Mouse (Mus musculus) hindbrain, embryonic 10.5 days (tissue): ENCODE measurements at regions not wholly inside any gene's neighbourhood (a gene's known extent, or its start where the extent isn't known, plus 50 kb on each side); places are given as distances from the start of the nearest gene placed in this dataset.

Experiments used
- DNase-seq: peaks from one replicate; pipeline ENCODE4 v3.0.0-alpha.2; 2017; ENCODE audit warnings: low spot score
- H3K27ac ChIP-seq: fragments of 300-500 bp; sonication (generic); 2 replicates; pipeline ENCODE4 v1.5.1; 2016; ENCODE audit warnings: mild to moderate bottlenecking, moderate library complexity
- H3K27me3 ChIP-seq: fragments of 300-500 bp; sonication (generic); 2 replicates; pipeline ENCODE4 v1.6.1; 2016; ENCODE audit warnings: mild to moderate bottlenecking; ENCODE audit not compliant: poor library complexity, insufficient read depth, severe bottlenecking
- H3K36me3 ChIP-seq: fragments of 300-500 bp; sonication (generic); 2 replicates; pipeline ENCODE4 v1.6.1; 2016; ENCODE audit warnings: mild to moderate bottlenecking, moderate library complexity
- H3K4me1 ChIP-seq: fragments of 300-500 bp; sonication (generic); replicated peaks from 2 replicates; pipeline ENCODE4 v1.6.1; 2016; ENCODE audit warnings: mild to moderate bottlenecking
- H3K4me3 ChIP-seq: fragments of 300-500 bp; sonication (generic); 2 replicates; pipeline ENCODE4 v1.5.1; 2016; ENCODE audit warnings: mild to moderate bottlenecking, moderate library complexity
- H3K9me3 ChIP-seq: fragments of 300-500 bp; sonication (generic); 2 replicates; pipeline ENCODE4 v1.6.1; 2016; ENCODE audit warnings: mild to moderate bottlenecking, moderate library complexity
- WGBS: fragments of 180-500 bp; shearing (Covaris S2); methylation state at CpG from one replicate; pipeline ENCODE4 v1.1.7; 2016; 5-methylcytosine and 5-hydroxymethylcytosine counted together

- Histone ChIP-seq H3K4me3 (no peak overlapping the region), H3K27me3 (no peaks in the 10 kb centered on the region), H3K9me3 (no peaks in the 10 kb centered on the region), H3K27ac (no peak overlapping the region), H3K36me3 (no peaks in the 10 kb centered on the region), H3K4me1 (no peaks in the 10 kb centered on the region)
- no peak for DNase-seq
- 89% methylated on average over 1 of the region's 1 CpGs for WGBS
These were observed 594.9 kb upstream of the Mpdz start for GRCm38 (mm10) chr4:82037473-82037872.

- Histone ChIP-seq H3K9me3 (no peaks in the 10 kb centered on the region), H3K27me3 (no peaks in the 10 kb centered on the region), H3K4me1 (no peaks in the 10 kb centered on the region), H3K27ac (no peak overlapping the region), H3K4me3 (no peak overlapping the region), H3K36me3 (no peaks in the 10 kb centered on the region)
- no peak for DNase-seq
- WGBS = 48% methylated on average over 3 of the region's 3 CpGs
These were observed 592.6 kb upstream of the Mpdz start for GRCm38 (mm10) chr4:82035074-82035703.

- Histone ChIP-seq H3K9me3 (no peaks in the 10 kb centered on the region), H3K4me1 (peaks cover 18% of the 10 kb centered on the region; the same call in 1 of the 2 replicates), H3K27ac (no peak overlapping the region), H3K4me3 (no peak overlapping the region), H3K27me3 (0 out of 2 replicates have a peak, but pooled peaks cover 3% of the 10 kb centered on the region), H3K36me3 (no peaks in the 10 kb centered on the region)
- 87% methylated on average over 9 of the region's 9 CpGs for WGBS
- no peak for DNase-seq
These were observed 586.6 kb upstream of the Mpdz start for GRCm38 (mm10) chr4:82029237-82029636.

- H3K4me3 ChIP-seq = no peak overlapping the region
- H3K27me3 ChIP-seq = 0 out of 2 replicates have a peak, but pooled peaks cover 3% of the 10 kb centered on the region
- WGBS = 58% methylated on average over 9 of the region's 9 CpGs
- DNase-seq = peak; percentile 12
- H3K9me3 ChIP-seq = no peaks in the 10 kb centered on the region
- no peak overlapping the region for H3K27ac ChIP-seq
- H3K4me1 ChIP-seq = peaks cover 18% of the 10 kb centered on the region; the same call in 1 of the 2 replicates
- H3K36me3 ChIP-seq = no peaks in the 10 kb centered on the region
These were observed 584.8 kb upstream of the Mpdz start for GRCm38 (mm10) chr4:82027447-82027881.

GRCm38 (mm10) chr4:82001406-82001732 lies 558.8 kb upstream of the Mpdz start:
- Histone ChIP-seq H3K27me3 (no peaks in the 10 kb centered on the region), H3K36me3 (no peaks in the 10 kb centered on the region), H3K9me3 (no peaks in the 10 kb centered on the region), H3K4me3 (no peak overlapping the region), H3K27ac (no peak overlapping the region), H3K4me1 (0 out of 2 replicates have a peak, but pooled peaks cover 4% of the 10 kb centered on the region)
- 87% methylated on average over 6 of the region's 6 CpGs for WGBS
- DNase-seq = no peak

GRCm38 (mm10) chr4:82000590-82001405 lies 558.2 kb upstream of the Mpdz start:
- Histone ChIP-seq H3K9me3 (no peaks in the 10 kb centered on the region), H3K4me3 (no peak overlapping the region), H3K27me3 (no peaks in the 10 kb centered on the region), H3K4me1 (0 out of 2 replicates have a peak, but pooled peaks cover 4% of the 10 kb centered on the region), H3K36me3 (no peaks in the 10 kb centered on the region), H3K27ac (no peak overlapping the region)
- WGBS = 88% methylated on average over 19 of the region's 19 CpGs
- no peak for DNase-seq

- no peaks in the 10 kb centered on the region for H3K36me3 ChIP-seq
- H3K4me1 ChIP-seq = 0 out of 2 replicates have a peak, but pooled peaks cover 4% of the 10 kb centered on the region
- WGBS = 60% methylated on average over 11 of the region's 11 CpGs
- peak; percentile 31 for DNase-seq
- no peak overlapping the region for H3K4me3 ChIP-seq
- H3K27ac ChIP-seq = no peak overlapping the region
- no peaks in the 10 kb centered on the region for H3K27me3 ChIP-seq
- no peaks in the 10 kb centered on the region for H3K9me3 ChIP-seq
These were observed 557.2 kb upstream of the Mpdz start for GRCm38 (mm10) chr4:81999654-82000314.

- DNase-seq = no peak
- H3K27me3 ChIP-seq = no peaks in the 10 kb centered on the region
- no peaks in the 10 kb centered on the region for H3K9me3 ChIP-seq
- H3K4me1 ChIP-seq = 0 out of 2 replicates have a peak, but pooled peaks cover 4% of the 10 kb centered on the region
- H3K4me3 ChIP-seq = no peak overlapping the region
- no peaks in the 10 kb centered on the region for H3K36me3 ChIP-seq
- 90% methylated on average over 3 of the region's 3 CpGs for WGBS
- H3K27ac ChIP-seq = no peak overlapping the region
These were observed 556.5 kb upstream of the Mpdz start for GRCm38 (mm10) chr4:81999093-81999492.

DNA sequence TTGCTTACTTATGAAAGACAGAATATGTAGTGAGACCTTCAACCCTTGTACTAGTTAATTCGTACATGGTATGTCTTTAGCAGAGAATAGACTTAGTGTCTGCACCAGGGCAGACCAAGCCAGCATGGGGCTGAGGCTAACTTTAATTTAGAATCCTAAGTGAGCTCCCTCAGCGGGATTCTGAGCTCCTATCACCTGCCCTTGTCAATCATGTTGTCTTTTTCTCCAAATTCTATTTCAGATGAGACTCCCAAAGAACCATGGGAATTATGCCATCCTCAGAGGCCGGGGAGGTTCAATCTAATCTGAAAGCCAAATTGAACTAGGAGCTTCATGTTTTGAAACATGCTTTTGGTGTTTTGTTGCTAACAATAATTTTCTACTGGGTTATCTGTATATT lies 553.8 kb upstream of the Mpdz start:
- H3K4me1 ChIP-seq = 0 out of 2 replicates have a peak, but pooled peaks cover 4% of the 10 kb centered on the region
- no peaks in the 10 kb centered on the region for H3K9me3 ChIP-seq
- no peaks in the 10 kb centered on the region for H3K27me3 ChIP-seq
- H3K4me3 ChIP-seq = no peak overlapping the region
- no peak overlapping the region for H3K27ac ChIP-seq
- WGBS = 70% methylated on average over 3 of the region's 3 CpGs
- no peak for DNase-seq
- H3K36me3 ChIP-seq = no peaks in the 10 kb centered on the region

GRCm38 (mm10) chr4:81995243-81995642 lies 552.6 kb upstream of the Mpdz start:
- WGBS = 89% methylated on average over 3 of the region's 3 CpGs
- Histone ChIP-seq H3K9me3 (no peaks in the 10 kb centered on the region), H3K4me3 (no peak overlapping the region), H3K36me3 (no peaks in the 10 kb centered on the region), H3K4me1 (0 out of 2 replicates have a peak, but pooled peaks cover 4% of the 10 kb centered on the region), H3K27ac (no peak overlapping the region), H3K27me3 (no peaks in the 10 kb centered on the region)
- no peak for DNase-seq

DNA sequence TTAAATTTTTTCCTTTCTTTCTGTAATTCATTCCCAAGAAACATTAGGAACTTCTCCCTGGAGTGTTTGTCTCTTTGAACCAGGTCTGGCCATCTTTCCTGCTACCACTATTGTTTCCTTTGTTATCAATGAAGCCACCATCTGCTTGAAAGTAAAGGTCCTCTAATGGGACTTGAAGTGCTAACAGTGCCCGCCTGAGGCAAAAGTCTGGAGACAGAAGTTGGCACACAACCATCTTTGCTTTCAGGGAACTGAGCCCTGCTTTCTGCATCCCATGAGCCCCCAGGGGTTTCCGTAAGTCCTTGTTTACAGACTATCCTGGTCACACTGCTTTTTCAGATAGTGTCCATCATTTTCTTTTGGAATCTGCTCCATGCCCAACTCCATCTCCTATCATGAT lies 546.2 kb upstream of the Mpdz start:
- WGBS = 85% methylated on average over 2 of the region's 2 CpGs
- H3K27ac ChIP-seq = no peak overlapping the region

GRCm38 (mm10) chr4:81986616-81987015 lies 544.0 kb upstream of the Mpdz start:
- H3K4me3 ChIP-seq = no peak overlapping the region
- H3K36me3 ChIP-seq = no peaks in the 10 kb centered on the region
- H3K27ac ChIP-seq = no peak overlapping the region
- H3K27me3 ChIP-seq = no peaks in the 10 kb centered on the region
- H3K4me1 ChIP-seq = no peaks in the 10 kb centered on the region
- 69% methylated on average over 4 of the region's 4 CpGs for WGBS
- H3K9me3 ChIP-seq = no peaks in the 10 kb centered on the region
- DNase-seq = no peak

More for the DNA sequence above, 546.2 kb upstream of the Mpdz start:
- Histone ChIP-seq H3K4me3 (no peak overlapping the region), H3K4me1 (no peaks in the 10 kb centered on the region), H3K9me3 (no peaks in the 10 kb centered on the region), H3K27me3 (no peaks in the 10 kb centered on the region), H3K36me3 (no peaks in the 10 kb centered on the region)
- DNase-seq = no peak

GRCm38 (mm10) chr4:81981811-81982210 lies 539.2 kb upstream of the Mpdz start:
- no peak for DNase-seq
- Histone ChIP-seq H3K4me1 (no peaks in the 10 kb centered on the region), H3K27ac (no peak overlapping the region), H3K36me3 (no peaks in the 10 kb centered on the region), H3K9me3 (no peaks in the 10 kb centered on the region), H3K4me3 (no peak overlapping the region), H3K27me3 (no peaks in the 10 kb centered on the region)
- WGBS = 95% methylated on average over 1 of the region's 1 CpGs
